Mouse (Mus musculus) thymus, adult 2 months (tissue): ENCODE results near the gene Tmem138.

Source experiments
- CTCF ChIP-seq: fragments of 200-500 bp; IDR thresholded peaks from 2 replicates; pipeline ENCODE4 v1.5.1; 2012; ENCODE audit warnings: mild to moderate bottlenecking, control low read depth, low read length, moderate library complexity, borderline replicate concordance; ENCODE audit not compliant: control insufficient read depth, poor library complexity, insufficient read depth; ENCODE audit errors: extremely low read depth
- POLR2A ChIP-seq: fragments of 200-500 bp; IDR thresholded peaks from 2 replicates; pipeline ENCODE4 v1.6.1; 2012; ENCODE audit warnings: mild to moderate bottlenecking, low read length, control low read depth, moderate library complexity; ENCODE audit not compliant: control insufficient read depth, poor library complexity, insufficient read depth; ENCODE audit errors: extremely low read depth

GRCm38 (mm10) chr19:10602247-10602769 is 25.1 kb upstream of the Tmem138 start:
- TF ChIP-seq POLR2A (no peak), CTCF (no peak)
